Mouse (Mus musculus): ENCODE data around the gene BC004004.
"Not testable (repeated sequence)": the region's sequence is repeated elsewhere in the genome, so short reads cannot be mapped to it uniquely, and the experiment has no call there.

BC004004 gene

DNA sequence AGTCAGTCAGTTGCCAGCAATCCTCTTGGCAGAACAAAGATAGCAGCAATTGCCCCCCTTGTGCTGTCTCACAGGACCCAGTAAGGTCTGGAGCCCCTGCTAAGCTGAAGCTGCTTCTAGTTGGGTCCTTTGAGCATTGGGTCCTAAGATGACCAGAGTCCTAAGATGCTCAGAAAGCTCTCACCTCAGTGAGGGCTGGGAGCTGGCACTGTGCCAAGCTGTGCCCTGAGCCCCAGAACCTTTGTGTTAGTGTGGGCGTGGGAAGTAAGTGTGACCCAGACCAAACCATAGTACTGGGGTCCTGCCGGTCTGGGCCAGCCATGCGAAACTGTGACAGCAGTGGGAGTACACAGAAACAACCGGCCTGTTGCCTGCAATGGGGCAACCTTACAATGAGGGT, 30.7 kb downstream of the BC004004 start:
- DNase-seq (ENCODE audit: low spot score in 2 of 2), result no peak

DNA sequence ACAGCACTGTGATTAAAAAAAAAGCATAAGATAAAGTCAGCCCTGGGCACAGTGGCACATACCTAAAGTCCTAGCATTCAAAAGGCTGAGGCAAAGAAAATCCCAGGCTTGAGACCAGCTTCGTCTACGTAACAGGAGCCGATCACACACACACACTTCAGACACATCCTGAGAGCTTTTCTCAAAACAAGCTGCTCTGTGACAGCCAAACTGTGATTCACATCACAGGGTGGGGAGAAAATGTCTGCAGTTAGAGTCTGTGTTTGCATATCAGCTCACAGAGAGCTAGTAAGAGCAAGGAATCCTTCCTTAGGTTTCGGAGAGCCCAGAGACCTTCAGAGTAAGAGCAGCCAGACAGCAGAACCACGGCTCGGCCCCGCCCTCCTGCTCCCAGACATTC, 32.3 kb downstream of the BC004004 start:
- DNase-seq (ENCODE audit: low spot score in 2 of 2), result no peak

DNA sequence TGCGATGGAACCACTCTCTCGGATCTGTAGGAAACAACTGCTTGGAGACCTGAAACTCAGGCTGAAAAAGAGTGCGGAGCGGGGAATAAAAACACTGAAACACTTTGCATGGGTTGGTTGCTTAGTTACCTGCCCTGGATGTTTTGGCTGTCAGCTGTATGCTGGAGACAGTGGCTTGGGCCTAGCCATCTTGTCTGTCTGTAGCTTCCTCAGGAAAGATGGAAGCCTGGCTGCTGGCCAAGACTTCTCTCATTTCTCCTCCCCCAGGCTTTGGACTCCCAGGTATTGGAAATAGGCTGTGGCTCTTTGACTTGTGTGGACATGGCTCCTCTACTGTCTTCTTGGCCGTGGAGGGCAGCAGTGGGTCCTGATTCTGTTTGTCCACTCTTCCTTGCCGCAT, 32.8 kb downstream of the BC004004 start:
- no peak for DNase-seq (ENCODE audit: low spot score in 2 of 2)

DNA sequence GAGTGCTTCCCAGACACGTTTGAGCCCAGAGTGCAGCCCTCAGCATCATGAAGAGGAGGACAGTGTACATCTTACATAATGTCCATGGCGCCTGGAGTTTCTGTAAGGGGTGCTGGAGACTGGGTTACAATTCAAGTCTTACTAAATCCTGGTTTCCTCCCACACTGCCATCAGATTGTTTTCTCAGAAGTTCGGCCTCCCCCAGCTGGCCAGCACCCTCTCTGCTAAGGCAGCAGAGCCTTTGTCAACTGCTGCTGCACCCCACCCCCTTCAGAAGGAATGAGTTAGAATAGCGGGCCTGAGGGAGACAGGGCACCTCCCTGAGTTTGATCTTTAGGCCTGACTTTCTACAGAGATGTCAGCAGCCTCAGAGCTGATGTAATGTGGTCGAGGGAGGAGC, 33.6 kb downstream of the BC004004 start:
- no peak for DNase-seq (ENCODE audit: low spot score in 2 of 2)

DNA sequence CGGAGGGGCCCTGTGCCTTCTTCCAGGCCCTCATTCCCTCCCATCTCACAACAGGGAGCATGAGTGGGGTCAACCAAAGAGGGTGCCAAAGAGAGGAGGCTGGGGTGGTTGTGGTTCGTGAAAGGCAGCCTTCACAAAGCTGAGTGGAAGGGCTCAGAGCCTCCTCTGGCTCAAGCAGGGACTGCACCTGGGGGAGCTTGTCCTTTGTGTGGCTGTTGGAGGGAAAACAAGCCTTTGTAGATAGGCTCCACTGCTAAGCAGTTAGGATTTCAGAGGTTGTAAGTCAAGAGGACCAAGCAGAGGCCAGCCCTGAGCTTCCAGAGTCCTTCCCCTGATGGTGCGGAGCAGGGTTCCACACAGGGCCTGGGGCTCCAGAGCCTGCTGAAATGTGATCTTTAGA, 34.5 kb downstream of the BC004004 start:
- no peak for DNase-seq (ENCODE audit: low spot score in 2 of 2)

DNA sequence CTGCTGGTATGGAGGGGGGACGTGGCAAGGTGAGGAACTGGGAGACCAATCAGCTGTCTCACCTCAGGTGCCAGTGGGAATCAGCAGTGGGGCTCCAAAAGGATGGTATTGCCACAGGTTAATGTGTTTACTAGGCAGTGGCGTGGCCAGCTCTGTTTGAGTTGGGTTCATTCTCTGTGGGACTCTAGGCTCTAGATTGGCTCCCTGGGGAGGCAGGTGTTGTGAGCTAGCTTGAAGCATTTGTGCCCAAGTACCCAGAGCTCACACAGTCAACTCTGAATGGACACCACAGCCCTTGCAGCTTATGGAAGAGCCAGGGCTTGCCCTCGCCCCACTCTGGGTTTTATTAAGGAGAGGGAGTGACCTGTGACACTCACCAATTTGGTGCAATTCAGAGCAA, 35.3 kb downstream of the BC004004 start:
- no peak for DNase-seq (ENCODE audit: low spot score in 2 of 2)

DNA sequence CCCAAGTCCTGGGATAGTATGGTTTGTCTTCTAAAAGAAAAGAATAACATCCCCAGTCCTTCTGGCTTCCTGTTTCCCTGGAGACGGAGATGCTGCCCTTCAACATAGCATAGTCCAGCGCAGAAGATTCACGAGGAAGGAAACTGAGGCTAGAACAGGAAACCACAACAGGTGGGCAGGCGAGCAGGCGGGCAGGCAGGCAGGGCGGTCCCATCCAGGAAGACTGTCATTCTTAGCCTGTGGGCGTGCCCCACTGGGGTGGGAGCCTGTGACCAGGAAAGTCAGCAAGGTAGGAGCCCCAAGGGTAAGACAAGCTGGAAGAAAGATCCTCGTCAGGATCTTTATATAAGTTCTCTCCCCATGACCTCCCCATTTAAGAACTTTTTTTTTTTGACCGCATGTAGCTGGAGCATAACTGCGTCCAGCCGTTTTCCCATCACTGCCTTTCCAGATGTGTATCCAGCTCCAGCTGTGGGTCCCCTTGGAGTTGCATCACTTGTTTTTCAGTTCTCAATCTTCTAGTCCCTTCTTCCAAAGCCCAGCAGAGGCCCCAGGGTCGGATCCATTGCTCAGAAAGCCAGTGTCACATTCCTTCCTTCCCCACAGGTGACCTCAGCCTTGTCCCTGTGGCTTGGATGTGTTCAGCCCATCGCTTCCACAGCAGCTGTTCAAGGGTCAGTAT, 35.9 kb downstream of the BC004004 start:
- DNase-seq (ENCODE audit: low spot score in 2 of 2), result no peak

DNA sequence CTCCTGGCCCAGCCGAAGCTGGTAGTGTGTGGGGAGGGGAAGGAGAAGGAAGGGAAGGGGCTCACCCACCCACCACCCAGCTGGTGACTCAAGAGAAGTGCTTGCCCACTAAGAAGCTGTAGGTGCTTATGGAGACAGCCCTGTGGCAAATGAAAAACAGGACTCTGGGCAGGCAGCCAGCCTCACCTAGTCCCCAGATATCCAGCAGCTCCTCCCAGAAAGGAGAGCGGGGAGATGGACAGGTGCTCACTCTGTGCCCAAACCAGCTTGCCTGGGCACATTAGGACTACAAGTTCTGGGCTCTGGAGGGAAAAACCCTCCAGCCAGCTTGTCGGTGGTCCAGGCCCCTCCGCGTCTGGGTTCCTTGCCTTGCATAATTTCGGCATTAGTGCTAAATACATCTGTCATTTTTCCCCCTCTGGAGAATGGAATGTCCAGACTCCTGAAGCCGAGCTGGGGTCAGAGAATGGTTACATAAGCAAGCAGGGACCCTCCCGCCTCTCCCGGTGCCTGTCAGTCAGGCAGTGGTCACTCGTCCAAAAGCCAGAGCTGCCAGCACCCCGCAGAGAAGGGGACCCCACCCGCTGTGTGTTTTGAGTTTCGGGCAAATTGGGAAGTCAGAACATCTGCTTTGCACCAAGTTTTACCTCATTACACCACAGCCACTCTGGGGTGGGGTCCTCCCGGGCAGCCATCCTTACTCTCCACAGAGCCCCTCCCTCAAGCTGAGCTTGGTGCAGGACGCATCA, 36.6 kb downstream of the BC004004 start:
- DNase-seq (ENCODE audit: low spot score in 2 of 2), result no peak

DNA sequence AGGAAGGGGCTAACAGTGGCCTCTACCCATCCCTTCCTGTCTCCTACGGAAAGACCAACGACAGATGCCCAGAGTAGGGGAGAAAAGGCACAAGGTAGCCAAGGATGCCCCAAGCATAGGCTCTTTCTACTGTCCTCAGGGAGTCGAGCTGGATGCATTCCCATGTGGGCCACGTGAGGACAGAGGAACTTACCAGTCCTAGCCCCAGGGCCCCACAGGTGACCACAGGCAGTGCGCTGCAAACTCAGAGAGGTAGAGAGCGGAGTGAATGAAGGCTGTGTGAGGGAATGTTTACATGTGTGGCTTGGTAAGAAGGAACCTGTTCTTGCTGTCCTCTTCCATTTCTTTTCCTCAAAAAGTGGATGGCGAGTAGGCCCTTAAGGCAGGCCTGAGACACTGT, 37.3 kb downstream of the BC004004 start:
- DNase-seq (ENCODE audit: low spot score in 2 of 2), result no peak

DNA sequence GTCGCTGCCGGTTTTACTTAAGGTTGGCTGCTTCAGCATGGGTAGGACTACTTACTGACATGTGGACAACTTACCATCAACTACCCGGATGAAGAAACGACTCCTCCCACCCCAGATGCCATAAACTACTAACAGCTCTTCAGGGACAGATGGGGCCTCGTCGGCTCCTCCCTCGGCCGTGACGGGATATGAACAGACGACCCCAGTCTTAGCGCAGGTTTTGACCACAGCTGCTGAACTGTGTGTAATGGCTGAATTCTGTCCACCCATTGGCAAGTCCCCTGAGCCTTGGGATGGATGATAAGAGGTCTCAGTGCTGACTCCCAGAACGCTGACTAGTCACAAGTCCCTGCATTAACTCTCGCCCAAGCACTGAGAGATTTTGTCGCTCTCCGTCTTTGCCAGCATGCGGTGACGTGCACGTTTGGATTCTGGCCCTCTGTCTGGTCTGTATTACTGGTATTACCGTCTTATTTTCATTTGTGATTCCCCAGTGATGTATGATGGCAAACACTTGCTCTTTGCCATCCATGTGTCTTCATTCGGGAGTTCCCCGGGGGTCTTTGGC, 41.6 kb downstream of the BC004004 start:
- no peak for DNase-seq (ENCODE audit: low spot score in 2 of 2)

DNA sequence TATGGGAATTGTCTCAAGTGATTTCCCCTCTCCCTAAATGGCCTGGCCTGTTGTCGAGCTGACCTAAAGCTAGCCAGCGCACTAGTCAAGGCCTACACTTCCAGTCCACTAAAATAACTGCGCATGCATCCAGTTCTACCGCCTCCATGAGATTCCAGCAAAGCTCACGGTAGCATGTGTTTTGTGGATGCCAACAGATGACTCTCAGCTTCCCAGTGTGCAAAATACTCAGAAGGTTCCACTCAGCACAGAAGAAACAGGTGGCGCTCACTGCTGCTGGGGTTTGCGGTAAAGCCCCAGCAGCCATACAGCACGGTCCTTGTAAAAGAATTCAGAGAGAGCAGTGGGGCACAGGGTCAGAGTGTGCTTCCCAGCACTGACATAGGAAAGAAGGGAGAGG, 43.0 kb downstream of the BC004004 start:
- no peak for DNase-seq (ENCODE audit: low spot score in 2 of 2)

DNA sequence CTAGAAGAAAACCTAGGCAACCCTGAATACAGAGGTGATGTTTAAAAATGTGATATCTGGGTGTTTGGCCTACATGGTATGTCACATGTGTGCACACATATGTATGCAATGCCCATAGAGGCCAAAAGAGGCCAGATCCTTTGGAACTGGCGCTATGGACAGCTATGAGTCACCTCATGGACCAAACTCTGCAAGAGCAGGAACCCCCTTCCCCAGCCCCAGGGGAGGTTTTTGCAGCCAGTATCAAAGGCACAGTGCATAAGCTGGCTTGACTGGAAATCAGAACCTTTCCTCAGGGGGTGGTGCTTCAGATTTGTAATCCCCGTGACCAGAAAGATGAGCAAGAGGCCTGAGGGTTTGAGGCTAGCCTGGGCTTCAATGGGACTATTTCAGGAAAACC, 43.5 kb downstream of the BC004004 start:
- DNase-seq (ENCODE audit: low spot score in 2 of 2), result no peak

DNA sequence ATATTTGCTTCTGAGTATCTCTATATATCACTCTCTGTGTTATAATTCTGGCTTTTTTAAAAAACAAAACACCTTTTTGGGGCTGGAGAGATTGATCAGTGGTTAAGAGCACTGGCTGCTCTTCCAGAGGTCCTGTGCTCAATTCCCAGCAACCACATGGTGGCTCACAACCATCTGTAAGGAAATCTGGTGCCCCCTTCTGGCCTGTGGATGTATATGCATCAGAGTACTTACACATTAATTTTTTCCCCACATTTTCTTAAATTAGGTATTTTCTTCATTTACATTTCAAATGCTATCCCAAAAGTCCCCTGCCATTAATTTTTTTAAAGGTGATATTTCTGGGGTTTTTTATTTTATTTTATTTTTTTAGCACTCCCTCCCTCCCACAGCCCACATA, 44.7 kb downstream of the BC004004 start:
- no peak for DNase-seq (ENCODE audit: low spot score in 2 of 2)

DNA sequence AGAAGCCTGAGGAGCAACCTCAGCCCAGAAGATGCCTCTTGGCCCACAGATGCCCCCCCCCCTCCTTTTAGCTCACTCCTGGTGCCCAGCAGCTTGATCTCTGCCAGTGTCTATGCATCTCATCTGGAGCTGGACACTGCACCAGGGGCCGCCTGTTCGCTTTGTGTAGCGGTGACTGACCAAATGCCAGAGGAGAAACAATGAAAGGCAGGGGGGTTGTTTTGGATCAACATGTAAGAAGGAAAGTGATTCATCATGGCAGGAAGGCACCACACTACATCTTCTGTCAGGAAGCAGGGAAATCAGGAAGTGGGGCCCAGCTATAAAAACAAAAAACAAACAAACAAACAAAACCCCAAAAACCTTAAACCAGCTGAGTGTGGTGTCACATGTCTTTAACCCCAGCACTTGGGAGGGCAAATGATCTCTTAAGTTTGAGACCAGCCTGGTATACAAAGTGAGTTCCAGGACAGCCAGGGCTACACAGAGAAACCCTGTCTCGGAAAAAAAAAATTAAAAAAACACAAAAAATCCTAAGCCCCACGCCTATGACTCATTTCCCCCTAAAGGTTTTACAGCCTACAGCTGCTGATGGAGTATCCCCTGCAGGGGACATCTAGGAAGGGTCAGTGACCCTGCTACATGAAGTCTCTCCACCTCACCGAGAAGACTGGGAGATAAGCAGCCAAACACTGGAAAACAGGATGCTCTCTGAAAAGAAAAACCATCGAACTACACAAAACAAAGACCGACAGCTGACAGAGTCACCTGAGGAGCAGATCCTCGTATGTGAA, 47.3 kb downstream of the BC004004 start:
- DNase-seq (ENCODE audit: low spot score in 2 of 2), result no peak

DNA sequence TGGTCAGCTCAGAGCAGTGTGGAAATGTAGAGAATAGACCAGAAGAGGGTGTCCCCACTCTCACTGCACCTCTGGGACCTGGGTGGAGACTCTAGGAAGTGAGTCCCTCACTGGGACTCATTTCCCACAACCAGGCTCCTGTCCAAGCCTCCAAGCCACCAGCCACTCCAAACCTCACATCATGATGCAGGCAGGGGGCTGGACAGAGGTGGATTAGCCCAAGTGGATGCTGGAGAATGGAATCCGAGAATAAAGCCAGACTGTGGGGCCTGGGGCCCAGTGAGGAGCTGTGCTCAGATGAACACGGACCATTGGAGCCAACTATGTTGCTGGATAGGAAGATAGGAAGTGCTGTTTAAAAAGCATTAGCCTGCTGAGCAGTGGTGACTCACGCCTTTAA, 48.3 kb downstream of the BC004004 start:
- no peak for DNase-seq (ENCODE audit: low spot score in 2 of 2)

DNA sequence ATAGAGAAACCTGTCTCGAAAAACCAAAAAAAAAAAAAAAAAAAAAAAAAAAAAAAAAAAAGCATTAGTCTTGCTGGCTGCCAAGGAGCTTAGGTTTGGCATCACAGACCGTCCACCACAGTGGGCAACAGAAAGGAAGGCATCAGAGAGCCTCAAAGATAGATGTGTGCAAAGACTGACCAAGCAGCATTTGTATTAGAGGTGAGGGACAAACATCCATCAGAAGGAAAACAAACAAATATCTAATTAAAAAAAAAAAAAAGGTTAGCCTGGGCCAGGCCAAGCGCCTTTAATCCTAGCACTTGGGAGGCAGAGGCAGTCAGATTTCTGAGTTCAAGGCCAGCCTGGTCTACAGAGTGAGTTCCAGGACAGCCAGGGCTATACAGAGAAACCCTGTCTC, 48.8 kb downstream of the BC004004 start, which contains the start of gene Pi16:
Gene Pi16, plus strand, starts transcription at position 301 of the 400 bp plus-strand sequence.
- not testable (repeated sequence) for DNase-seq (ENCODE audit: low spot score in 2 of 2)

DNA sequence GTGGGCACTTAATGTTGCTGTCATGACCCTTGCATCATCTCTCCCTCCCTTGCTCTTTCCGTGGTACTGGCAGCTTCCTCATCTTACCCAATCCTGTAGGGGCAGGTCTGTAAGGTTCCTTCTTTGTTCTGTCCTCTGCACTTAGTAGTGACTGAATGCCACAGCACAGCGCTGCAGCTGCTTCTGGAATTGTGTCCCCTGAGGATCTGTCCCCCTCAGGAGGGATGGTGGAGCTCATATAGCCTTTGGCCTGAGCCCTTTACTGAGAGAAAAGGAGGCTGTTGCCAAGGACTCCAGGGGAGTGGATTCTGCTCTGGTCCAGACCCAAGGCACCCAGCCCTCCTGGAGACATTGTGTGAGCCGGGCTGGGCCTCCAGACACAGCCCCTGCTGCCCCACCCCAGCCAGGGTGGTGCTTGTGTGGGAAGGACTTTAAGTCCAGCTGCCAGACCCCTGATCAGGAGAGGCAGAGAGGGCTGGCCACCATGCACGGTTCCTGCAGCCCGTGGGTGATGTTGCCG, 50.2 kb downstream of the BC004004 start:
- no peak for DNase-seq (ENCODE audit: low spot score in 2 of 2)

DNA sequence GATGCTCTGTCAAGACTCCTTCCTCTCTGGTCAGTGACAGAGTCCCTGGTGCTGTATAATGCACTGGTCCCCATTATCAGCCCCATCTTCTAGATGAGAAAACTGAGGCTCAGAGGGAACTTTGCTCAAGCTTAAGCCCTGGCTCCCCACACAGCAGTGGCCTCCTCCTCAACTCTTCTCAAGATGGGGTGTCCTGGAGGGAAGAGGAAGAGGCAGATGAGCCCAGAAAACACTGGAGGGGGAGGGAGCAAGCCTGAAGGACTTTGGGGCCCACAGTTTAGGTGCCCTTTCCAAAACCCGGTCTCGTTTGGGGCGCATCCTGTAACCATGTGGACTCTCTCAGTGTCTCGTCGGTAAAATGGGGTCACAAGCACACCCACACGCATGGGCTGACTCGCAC, 50.9 kb downstream of the BC004004 start:
- no peak for DNase-seq (ENCODE audit: low spot score in 2 of 2)

DNA sequence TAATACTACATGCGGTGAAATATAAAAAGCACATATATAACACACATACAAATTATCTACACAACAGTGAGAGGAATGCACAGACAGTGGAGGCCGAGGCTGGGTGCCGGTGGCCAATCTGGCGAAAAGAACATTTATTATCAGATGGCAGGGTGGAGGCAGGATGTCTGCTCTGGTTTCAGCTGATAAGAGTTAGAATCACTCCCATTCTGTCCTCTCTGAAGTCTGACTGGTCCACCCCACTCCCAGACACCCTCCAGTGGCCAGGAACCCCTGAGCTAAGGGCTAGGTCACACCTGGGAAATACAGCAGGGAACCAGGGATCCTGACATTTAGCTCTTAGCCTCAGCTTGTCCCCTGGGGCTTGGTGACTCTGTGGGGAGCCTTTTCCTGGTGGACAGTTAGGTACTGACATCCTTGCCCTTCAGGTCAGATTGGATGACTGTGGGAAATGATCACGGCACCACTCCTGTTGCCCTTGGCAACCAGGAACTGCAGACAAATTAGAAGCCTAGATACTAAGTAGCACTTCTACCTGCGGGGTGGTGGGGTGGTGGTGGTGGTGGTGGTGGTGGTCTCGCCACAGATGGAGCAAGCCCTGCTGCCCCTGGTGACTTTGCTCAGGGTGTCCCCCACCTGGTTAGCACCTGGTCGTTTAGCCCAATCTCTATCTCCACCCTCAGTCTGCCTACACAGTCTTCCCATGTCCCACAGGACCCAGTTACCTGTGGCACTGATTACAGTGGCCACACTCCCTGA, 51.5 kb downstream of the BC004004 start:
- no peak for DNase-seq (ENCODE audit: low spot score in 2 of 2)

DNA sequence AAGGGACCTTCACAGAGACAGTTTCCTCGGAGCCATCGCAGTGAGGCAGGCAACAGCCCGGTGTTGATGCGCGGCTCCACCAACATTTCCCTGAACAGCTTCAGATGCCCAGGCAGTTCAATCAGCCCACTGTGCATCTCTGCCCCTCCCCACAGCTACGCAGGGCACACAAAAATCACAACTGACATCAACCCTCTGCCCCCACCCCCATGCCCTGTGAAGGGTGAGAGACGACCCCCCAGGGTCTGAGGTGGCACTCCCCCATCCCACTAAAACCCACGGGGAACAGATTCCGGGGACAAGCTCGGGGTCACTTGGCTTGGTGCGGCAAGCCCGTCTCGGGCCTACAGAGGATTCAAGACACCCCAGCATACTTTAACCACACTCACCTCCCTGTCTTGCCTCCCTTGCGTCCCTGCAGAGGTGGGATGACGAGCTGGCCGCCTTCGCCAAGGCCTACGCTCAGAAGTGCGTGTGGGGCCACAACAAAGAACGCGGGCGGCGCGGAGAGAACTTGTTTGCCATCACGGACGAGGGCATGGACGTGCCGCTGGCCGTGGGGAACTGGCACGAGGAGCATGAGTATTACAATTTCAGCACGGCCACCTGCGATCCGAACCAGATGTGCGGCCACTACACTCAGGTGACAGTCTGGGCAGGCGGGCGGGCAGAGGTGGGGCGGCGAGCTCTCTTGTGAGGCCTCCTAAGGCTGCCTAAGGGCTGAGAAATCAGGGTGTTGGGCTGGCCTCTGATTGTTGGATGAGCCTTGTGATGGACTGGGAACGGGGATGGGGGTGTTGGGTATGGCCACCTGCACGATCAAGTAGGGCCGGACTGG, 53.4 kb downstream of the BC004004 start:
- DNase-seq (ENCODE audit: low spot score in 2 of 2), result no peak

DNA sequence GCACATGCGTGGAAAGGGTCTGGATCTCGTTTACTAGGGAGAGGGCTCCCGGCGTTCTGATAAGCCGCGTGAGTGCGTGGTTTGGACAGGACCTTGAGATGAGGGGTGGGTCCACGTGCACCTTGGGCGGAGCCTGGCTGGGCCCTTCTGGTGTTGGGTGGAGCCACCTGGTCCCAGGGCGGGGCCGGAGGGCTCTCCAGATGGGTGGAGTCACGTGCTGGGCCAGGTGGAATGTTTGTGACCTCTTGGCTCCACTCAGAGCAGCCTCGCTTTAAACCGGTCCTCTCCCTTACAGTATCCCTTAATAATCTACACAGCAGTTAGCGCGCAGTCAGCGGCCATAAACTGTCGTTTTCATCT, 54.0 kb downstream of the BC004004 start:
- DNase-seq (ENCODE audit: low spot score in 2 of 2), result no peak

Data from cerebellum, postnatal 4 days (tissue).